Mouse (Mus musculus): Measurements from ENCODE around the gene Hif3a.

Gene Hif3a

DNA sequence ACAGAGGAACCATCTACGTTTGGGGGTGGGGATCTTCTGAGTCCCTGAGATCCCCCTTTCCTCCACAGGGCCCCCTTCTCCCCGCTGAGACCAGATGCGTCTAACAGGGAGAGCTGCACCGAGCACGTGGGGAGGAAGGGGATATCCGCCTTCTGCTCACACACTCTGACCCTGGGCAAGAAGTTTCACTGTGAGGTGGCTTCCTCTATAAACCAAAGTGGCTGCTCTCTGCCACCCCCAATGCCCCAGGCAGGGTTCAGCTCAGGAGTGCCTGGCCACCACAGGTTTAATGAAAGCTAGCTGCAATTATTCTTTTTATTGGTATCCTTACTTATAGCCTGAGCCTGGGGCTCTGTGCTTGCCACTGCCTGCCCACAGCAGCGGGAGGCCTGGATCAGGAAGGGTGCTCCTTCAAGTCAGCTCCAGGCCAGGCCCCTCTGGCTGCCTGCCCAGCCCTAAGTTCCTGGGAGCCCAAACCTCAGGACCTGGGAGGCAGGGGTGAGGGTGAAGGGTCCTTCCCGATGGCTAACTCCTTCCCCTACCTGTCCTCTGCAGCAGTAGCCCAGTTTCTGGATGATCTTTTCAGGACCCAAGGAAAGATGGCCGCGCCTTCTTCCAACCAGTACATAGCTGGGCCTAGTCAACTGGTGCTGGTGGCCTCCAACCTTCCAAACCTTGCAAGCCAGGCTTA lies 37.3 kb downstream of the Hif3a start:
- no peak for DNase-seq (ENCODE audit: low read depth, low spot score)

GRCm38 (mm10) chr7:17024141-17024540 lies 38.1 kb downstream of the Hif3a start:
- no peak for DNase-seq (ENCODE audit: low read depth, low spot score)

GRCm38 (mm10) chr7:17023701-17024100 lies 38.5 kb downstream of the Hif3a start:
- no peak for DNase-seq (ENCODE audit: low read depth, low spot score)

GRCm38 (mm10) chr7:17022176-17022575 lies 40.1 kb downstream of the Hif3a start:
- DNase-seq (ENCODE audit: low read depth, low spot score): no peak

DNA sequence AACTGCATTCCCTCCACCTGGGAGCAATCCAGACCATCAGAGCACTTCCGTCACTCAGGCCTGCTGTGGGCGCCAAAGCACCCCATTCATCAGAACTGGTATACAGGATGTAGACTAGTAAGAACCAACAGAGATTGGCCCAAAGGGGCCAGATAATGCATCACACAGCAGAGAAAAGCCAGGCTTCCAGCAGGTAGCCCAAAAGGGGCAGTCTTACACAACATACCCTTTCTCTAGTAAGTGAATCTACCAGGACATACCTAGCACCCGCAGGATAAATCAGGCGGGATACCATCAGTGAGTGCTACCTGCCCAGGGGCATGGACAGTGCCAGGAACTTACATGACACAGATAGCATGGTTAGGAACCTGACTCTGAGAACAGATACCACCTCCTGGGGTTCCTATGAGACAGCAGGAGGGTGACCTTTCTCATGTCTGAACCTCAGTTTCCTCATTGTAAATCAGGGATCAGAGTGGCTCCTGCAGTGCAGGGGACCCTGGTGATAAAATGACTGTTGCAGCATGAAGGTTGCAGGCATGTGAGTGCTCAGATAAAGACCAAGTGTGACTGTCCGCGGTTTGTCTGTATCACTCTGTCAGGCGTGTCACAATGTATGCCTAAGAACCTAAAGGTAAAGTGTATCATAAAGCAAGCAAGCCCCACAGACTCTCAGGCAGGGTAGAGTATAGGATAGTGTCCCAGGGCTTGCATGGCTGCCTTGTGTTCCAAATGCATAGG lies 42.6 kb downstream of the Hif3a start:
- DNase-seq (ENCODE audit: low read depth, low spot score): no peak

GRCm38 (mm10) chr7:17017921-17018320 lies 44.3 kb downstream of the Hif3a start:
- no peak for DNase-seq (ENCODE audit: low read depth, low spot score)

DNA sequence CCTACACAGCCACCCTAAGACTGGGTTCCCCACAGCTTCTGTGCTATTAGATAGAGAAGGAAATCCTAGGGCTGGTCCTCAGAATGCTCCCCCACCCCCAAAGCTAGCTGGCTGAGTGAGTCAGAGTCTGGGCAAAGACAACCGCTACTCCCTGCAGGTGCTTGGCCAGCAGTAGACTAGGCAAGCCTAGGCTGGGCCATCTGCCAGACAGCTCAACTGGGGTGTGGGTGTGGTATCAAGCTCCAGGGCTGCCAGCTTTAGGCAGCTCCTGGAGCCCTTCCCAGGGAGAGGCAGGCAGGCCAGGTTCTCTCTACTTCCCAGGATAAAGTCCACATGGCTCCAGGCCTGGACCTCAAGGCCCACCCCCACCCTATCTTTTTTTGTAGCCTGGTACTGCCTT lies 45.2 kb downstream of the Hif3a start:
- DNase-seq (ENCODE audit: low read depth, low spot score): peak; percentile 67

- no peak for DNase-seq (ENCODE audit: low read depth, low spot score)
These were observed 46.8 kb downstream of the Hif3a start for GRCm38 (mm10) chr7:17015381-17015780.

DNA sequence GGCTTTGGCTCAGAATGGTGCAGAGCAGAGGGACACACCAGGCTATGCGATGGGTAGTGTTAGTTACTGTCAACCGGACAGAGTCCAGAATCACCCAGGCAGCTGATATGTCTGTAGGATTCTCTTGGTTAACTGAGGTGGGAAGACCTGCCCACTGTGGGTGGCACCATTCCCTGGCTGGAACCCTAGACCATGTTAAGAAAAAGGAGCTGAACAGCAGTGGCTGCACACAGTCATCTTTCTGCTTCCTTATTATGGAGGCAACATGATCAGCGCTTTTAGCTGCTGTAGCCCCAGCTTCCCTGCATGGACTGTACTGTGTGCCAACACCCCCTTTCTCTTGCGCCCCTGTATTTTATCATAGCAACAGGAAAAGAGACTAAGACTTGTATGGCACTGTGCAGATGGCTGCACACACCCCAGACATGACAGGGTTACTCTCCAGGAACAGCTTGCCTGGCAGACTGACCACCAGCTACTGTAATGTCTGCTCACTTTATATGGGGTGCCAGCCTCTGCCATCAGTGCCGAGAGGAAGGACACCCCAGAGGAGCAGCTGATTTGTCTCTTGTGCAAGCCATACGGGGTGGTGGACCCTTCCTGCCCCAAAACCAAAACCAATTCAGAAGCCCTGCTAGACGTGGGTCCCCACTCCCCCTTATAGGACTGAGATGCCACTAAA lies 50.2 kb downstream of the Hif3a start:
- no peak for DNase-seq (ENCODE audit: low read depth, low spot score)

GRCm38 (mm10) chr7:17010010-17010347 lies 52.2 kb downstream of the Hif3a start:
- DNase-seq (ENCODE audit: low read depth, low spot score): no peak

- no peak for DNase-seq (ENCODE audit: low read depth, low spot score)
These were observed 52.8 kb downstream of the Hif3a start for GRCm38 (mm10) chr7:17009326-17010009.

- no peak for DNase-seq (ENCODE audit: low read depth, low spot score)
These were observed 54.9 kb downstream of the Hif3a start for GRCm38 (mm10) chr7:17007300-17007699.

DNA sequence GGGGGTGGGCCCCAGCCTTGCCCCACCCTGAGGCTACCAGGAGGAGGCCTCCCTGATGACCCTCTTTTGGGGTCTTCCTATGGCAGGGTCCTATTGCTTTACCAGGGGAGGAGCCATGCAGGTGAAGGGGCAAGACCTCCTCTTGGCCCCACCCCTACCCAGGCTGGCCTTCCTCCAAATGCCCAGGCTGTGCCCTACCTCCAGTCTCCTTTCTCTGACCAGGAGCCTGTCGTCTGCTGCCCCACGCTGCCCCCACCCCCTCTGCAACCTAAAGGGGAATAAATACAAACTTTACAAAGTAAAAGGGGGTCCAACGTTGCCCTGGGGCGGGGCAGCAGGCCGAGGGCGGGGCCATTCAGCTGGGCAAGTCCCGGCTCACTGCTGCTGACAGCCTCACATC lies 57.5 kb downstream of the Hif3a start:
- no peak for DNase-seq (ENCODE audit: low read depth, low spot score)

DNA sequence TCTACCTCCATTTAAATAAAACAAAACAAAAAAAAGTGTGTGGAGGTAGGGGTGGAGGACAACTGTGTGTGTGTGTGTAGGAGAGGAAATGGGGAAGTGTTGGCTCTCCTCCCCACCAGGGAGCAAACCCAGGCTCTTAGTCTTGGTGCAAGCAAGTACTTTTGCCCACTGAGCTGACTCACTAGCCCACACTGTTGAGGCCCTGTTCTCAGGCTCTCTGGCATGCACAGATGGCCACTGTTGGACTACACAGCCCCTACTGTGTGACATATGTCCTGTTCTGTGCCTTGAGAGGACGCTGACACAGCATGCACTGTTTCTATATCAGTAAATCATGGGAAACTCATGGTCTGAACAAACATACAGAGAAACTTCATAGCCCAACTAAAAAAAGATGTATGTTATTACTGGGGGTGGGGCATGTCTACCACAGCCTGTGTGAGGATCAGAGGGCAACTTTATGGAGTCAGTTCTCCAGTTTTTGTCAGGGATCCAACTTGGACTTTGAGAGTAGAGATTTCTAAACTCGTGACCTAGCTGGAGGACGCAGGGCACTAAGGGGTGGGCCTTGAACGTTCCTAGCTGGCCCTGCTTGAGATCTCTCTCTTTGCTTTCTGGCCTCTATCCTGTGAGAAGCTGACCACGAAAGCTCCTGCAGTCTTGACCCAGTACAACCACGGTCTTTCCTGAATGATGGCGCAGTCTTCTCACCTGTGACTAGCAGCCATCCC lies 58.8 kb downstream of the Hif3a start:
- no peak for DNase-seq (ENCODE audit: low read depth, low spot score)

DNA sequence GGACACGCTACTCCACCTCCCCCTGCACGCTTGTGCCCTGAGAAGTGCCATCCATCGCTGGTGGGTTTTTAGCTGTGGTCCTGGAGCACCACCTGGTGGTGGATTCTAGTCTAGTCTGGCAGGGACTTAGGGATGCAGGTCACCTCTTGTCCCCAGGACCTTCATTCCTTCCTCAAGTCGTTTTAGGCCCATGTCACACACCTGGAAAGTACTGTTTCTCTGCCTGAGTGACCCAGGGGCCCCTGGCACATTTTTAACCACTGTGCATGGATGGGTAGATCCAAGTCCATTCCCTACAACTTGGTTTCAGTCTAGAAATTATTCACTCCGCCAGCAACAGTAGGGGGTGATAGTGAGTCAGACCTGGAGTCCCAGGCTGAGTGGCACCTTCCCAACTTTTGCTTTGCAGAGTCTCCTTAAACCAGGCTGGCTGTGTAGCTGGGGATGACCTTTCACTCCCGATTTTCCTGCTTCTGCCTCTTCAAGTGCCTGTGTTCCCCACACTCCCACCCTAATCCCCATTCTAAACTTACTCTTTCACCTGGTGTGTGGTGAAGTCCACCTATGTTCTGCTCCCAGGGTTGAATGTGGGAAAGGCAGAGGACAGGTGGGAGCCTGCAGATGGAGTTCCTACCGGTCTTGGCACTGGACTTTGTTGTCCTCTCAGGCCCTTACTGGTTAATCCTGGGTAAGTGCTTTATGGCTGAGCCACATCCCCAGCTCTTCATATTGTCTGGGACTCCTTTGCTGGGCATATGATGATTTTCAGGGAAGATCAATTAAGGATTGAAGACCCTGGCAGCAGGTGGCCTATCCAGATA lies 59.6 kb downstream of the Hif3a start:
- DNase-seq (ENCODE audit: low read depth, low spot score): no peak

DNA sequence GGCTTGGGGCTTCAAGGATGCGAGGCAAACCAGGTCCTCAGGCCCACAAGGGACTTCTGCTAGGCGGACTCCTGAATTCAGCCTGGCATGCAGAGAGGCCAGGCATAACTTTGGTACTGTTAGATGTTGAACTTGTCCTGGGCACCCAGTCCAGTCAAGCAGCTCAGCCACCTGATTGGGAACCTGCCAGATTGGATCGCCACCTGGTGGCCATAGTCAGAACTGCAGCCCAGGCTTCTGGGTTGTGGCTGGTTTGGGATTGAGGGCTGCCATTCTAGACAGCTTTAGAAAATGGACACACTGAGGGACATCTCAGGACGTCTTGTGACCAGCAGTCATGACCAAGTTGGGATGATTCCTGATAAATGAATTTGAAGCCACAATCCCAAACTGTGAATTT lies 62.6 kb downstream of the Hif3a start:
- no peak for DNase-seq (ENCODE audit: low read depth, low spot score)

GRCm38 (mm10) chr7:16999233-16999632 lies 63.0 kb downstream of the Hif3a start:
- DNase-seq (ENCODE audit: low read depth, low spot score): no peak

DNA sequence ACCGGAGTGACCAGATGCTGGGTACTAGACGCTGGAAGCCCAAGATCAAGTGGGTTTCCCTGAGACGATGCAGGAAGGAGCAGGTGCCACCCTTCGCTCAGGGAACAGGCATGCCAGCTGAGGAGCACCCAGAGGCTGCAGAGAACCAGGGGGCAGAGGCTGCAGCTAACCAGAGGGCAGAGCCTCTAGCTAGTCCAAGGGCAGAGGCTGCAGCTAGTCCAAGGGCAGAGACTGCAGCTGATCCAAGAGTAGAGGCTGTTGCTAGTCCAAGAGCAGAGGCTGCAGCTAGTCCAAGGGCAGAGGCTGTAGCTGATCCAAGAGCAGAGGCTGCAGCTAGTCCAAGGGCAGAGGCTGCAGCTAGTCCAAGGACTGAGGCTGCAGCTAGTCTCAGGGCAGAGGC lies 66.9 kb downstream of the Hif3a start:
- DNase-seq (ENCODE audit: low read depth, low spot score): no peak

DNA sequence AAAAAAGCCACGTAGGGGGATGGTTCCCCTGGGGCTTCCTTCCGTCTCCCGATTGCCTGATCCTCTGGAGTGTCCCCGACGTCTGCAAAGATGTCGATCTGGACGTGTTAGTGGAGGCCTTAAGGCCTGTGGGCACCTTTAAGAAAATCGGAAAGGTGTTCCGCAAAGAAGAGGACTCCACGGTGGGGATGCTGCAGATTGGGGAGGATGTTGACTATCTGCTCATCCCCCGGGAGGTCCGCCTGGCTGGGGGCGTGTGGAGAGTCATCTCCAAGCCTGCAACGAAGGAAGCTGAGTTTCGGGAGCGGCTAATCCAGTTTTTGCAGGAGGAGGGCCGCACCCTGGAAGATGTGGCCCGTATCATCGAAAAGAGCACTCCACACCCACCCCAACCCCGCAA lies 67.8 kb downstream of the Hif3a start:
- no peak for DNase-seq (ENCODE audit: low read depth, low spot score)

DNA sequence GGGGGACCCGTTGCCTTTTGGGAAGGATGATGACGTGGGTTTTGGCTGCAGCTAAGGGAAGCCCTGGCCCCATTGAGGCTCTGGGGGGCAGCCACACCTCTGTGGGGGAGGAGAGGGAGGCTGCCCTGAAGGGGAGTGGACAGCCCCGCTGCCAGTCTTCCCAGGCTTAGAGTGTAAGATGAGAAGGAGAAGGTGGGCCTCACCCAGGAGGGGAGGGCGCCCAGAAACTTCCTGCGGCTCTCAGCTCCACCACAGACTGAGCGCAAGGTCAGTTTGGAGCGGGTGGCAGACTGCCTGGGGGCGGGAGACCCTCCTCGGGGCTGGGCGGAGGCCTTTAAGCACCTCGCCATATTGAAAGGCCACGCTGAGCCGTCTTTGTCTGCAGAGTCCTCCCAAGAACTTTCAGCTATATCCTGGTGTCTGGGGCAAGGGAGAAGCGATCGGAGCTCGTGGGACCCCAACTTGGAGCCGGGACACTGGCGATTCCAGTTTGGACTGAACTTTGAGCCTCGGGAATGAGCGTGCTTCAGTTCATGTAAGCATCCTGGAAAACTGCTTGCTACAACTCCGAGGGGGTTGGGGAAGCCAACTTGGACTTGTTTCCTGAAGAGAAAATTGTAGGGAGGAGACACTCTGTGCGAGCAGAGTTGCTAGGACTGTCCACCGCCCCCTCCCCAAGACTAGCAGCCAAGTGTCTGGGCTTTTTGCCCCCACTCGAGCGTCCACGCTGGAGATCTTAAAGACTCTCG lies 68.4 kb downstream of the Hif3a start:
- DNase-seq (ENCODE audit: low read depth, low spot score): no peak

All from brain, embryonic 18.5 days (tissue).